11 mouse cellular contexts compared by ENCODE assay signal in genomic region chr2:157375794-157376757, GRCm38 (mm10). TPM values are rescaled to one million over a fixed set of nuclear protein-coding genes. Genes with fewer than 3 reads are reported as not detected.
DNase-seq lines count a peak whose midpoint lies in the region; ATAC-seq and TF ChIP-seq lines count a peak whose summit lies in the region.
"Had no signal": no experiment of that assay in that cellular context is flagged by ENCODE, and none has a peak within 500 bp of the region (broad histone marks: within the 10 kb centered on the region; RNA-seq: fewer than 3 reads in every experiment).

No protein-coding gene starts in this region.

- intact Hi-C loops in left cerebral cortex, postnatal 10 days (cut with DNase I), result no loop called here

- 0 out of 2 replicates have a peak overlapping the region, but pooled peaks have one; percentile 13 for H3K9ac ChIP-seq in ES-Bruce4 (ENCODE audit: low read depth, poor library complexity, severe bottlenecking)
- H3K9ac ChIP-seq in forebrain, embryonic 12.5 days, result 0 out of 2 replicates have a peak overlapping the region, but pooled peaks have one; percentile 4
- H3K9ac ChIP-seq in limb, embryonic 15.5 days, result no peak overlapping the region

- TF ChIP-seq CTCF in ES-Bruce4 (IDR thresholded peaks at IDR 0.05; ENCODE audit: low read depth, low read length), result no peak

- H3K36me3 ChIP-seq in ES-Bruce4 (ENCODE audit: control insufficient read depth, insufficient read depth, low read length, poor library complexity, severe bottlenecking), result peaks cover 4% of the 10 kb centered on the region
- H3K36me3 ChIP-seq in forebrain, embryonic 12.5 days (replicated peaks), result peaks cover 24% of the 10 kb centered on the region
- peaks cover 27% of the 10 kb centered on the region for H3K36me3 ChIP-seq in limb, embryonic 15.5 days

- DNase-seq in 3T3-L1 (ENCODE audit: low read depth, low spot score), result peak; percentile 55
- DNase-seq in left cerebral cortex, postnatal 10 days (ENCODE audit: extremely low spot score in 1 of 2, low spot score in 2 of 2), result no peak
- DNase-seq in spleen, postnatal 36 days (ENCODE audit: low spot score in 2 of 2), result no peak
- DNase-seq in kidney, postnatal 4 days, result no peak
- DNase-seq: thymus, postnatal 14 days had no signal

- 0 out of 2 replicates have a peak, but pooled peaks cover 2% of the 10 kb centered on the region for H3K9me3 ChIP-seq in ES-Bruce4 (replicated peaks; ENCODE audit: control insufficient read depth, insufficient read depth, low read length, poor library complexity, severe bottlenecking)
- no peaks in the 10 kb centered on the region for H3K9me3 ChIP-seq in forebrain, embryonic 12.5 days
- H3K9me3 ChIP-seq in limb, embryonic 15.5 days, result no peaks in the 10 kb centered on the region

- 9% methylated on average over 14 of the region's 14 CpGs for WGBS in forebrain, embryonic 12.5 days
- WGBS in limb, embryonic 15.5 days, result 36% methylated on average over 14 of the region's 14 CpGs

- peaks cover 13% of the 10 kb centered on the region for H3K4me1 ChIP-seq in ES-Bruce4 (ENCODE audit: control insufficient read depth, insufficient read depth, low read length)
- peaks cover 23% of the 10 kb centered on the region for H3K4me1 ChIP-seq in forebrain, embryonic 12.5 days
- peaks cover 20% of the 10 kb centered on the region for H3K4me1 ChIP-seq in limb, embryonic 15.5 days

- H3K4me3 ChIP-seq in ES-Bruce4 (ENCODE audit: low read depth, low read length), result peak overlapping the region; percentile 16
- no peak overlapping the region for H3K4me3 ChIP-seq in forebrain, embryonic 12.5 days (replicated peaks)
- H3K4me3 ChIP-seq in limb, embryonic 15.5 days, result no peak overlapping the region

- no peak for ATAC-seq in forebrain, embryonic 12.5 days (ENCODE audit: low FRiP score)
- no peak for ATAC-seq in limb, embryonic 15.5 days (ENCODE audit: insufficient number of reproducible peaks, low FRiP score, low TSS enrichment, low read depth)
- no peak for ATAC-seq in cerebellum, adult (ENCODE audit: insufficient number of reproducible peaks, low FRiP score, low TSS enrichment)

- no peaks in the 10 kb centered on the region for H3K27me3 ChIP-seq in ES-Bruce4 (ENCODE audit: control insufficient read depth, insufficient read depth, low read length, poor library complexity, severe bottlenecking)
- H3K27me3 ChIP-seq in forebrain, embryonic 12.5 days, result no peaks in the 10 kb centered on the region
- no peaks in the 10 kb centered on the region for H3K27me3 ChIP-seq in limb, embryonic 15.5 days

- no peak for TF ChIP-seq POLR2A in ES-Bruce4 (IDR thresholded peaks at IDR 0.05; ENCODE audit: insufficient read depth, low read length)

- H3K4me2 ChIP-seq in forebrain, embryonic 12.5 days, result peak overlapping the region; percentile 28
- H3K4me2 ChIP-seq in limb, embryonic 15.5 days, result no peak overlapping the region

- peak overlapping the region; percentile 93 for H3K27ac ChIP-seq in ES-Bruce4 (ENCODE audit: insufficient read depth, low read length)
- H3K27ac ChIP-seq in forebrain, embryonic 12.5 days, result peak overlapping the region; percentile 0; the same call in 1 of the 2 replicates
- peak overlapping the region; percentile 11; the same call in 1 of the 2 replicates for H3K27ac ChIP-seq in limb, embryonic 15.5 days

- peak; percentile 87 for TF ChIP-seq EP300 in ES-Bruce4 (IDR thresholded peaks at IDR 0.05; ENCODE audit: insufficient read depth, low read depth, low read length)

RNA-seq across cellular contexts. Expression of gene Manbal, which starts 8.7 kb away (rescaled TPM):
- polyA plus RNA-seq in ES-Bruce4 (2011; ENCODE audit: insufficient read depth, insufficient read length, low read depth, missing spikeins), result 37.8 and 38.1 TPM in 2 replicates
- polyA plus RNA-seq in forebrain, embryonic 12.5 days (2016; fragmentation: Nextera tagmentation; extraction: Ambion mirVana), result 68.8 and 69.4 TPM in 2 replicates
- 87.6 and 87.9 TPM in 2 replicates for polyA plus RNA-seq in limb, embryonic 15.5 days (2015; fragmentation: Nextera tagmentation; extraction: Ambion mirVana)
- 10 to 100 TPM; 85.0 to 88.8 TPM for total RNA-seq in left cerebral cortex, postnatal 10 days (2021)

RNA-seq across cellular contexts. Expression of gene Ghrh, which starts 28.8 kb away (rescaled TPM):
- not detected in 2 replicates for polyA plus RNA-seq in ES-Bruce4 (2011; ENCODE audit: insufficient read depth, insufficient read length, low read depth, missing spikeins)
- 1.00 and 2.2 TPM in 2 replicates for polyA plus RNA-seq in forebrain, embryonic 12.5 days (2016; fragmentation: Nextera tagmentation; extraction: Ambion mirVana)
- not detected in 2 replicates for polyA plus RNA-seq in limb, embryonic 15.5 days (2015; fragmentation: Nextera tagmentation; extraction: Ambion mirVana)
- total RNA-seq in left cerebral cortex, postnatal 10 days (2021), result not detected
- total RNA-seq: adrenal gland, postnatal 4 days; left cerebral cortex, adult 18-20 months had no signal

RNA-seq across cellular contexts. Expression of gene Src, which starts 42.2 kb away (rescaled TPM):
- polyA plus RNA-seq in ES-Bruce4 (2011; ENCODE audit: insufficient read depth, insufficient read length, low read depth, missing spikeins), result 53.4 and 54.7 TPM in 2 replicates
- polyA plus RNA-seq in forebrain, embryonic 12.5 days (2016; fragmentation: Nextera tagmentation; extraction: Ambion mirVana), result 35.1 and 38.0 TPM in 2 replicates
- polyA plus RNA-seq in limb, embryonic 15.5 days (2015; fragmentation: Nextera tagmentation; extraction: Ambion mirVana), result 14.8 and 18.5 TPM in 2 replicates
- total RNA-seq in left cerebral cortex, postnatal 10 days (2021), result 10 to 100 TPM; 83.6 to 84.2 TPM

Comparison
In these comparisons a context has a peak if more than half of its experiments do, and no peak if none do; other contexts are left out.
1. H3K27ac ChIP-seq: peak in every context shown above with its lines; median percentile 93 in ES-Bruce4; 11 in limb, embryonic 15.5 days; 0 in forebrain, embryonic 12.5 days.